Mouse (Mus musculus): Measurements from ENCODE around the gene Impg2. TPM values are rescaled to one million over a fixed set of nuclear protein-coding genes. Genes with fewer than 3 reads are reported as not detected.

The Impg2 gene
- polyA plus RNA-seq, 1 experiment from 2014 or later = 0.17 TPM

- WGBS = 83% methylated on average over 4 of the region's 4 CpGs
- Histone ChIP-seq H3K4me2 (no peak overlapping the region), H3K27me3 (replicated peaks) (no peaks in the 10 kb centered on the region), H3K36me3 (no peaks in the 10 kb centered on the region), H3K9ac (replicated peaks) (no peak overlapping the region), H3K4me3 (replicated peaks) (no peak overlapping the region), H3K4me1 (no peaks in the 10 kb centered on the region), H3K27ac (replicated peaks) (no peak overlapping the region), H3K9me3 (replicated peaks) (no peaks in the 10 kb centered on the region)
- ATAC-seq (ENCODE audit: low FRiP score) = no peak
These were observed 100.1 kb downstream of the Impg2 start for GRCm38 (mm10) chr16:56304167-56304566.

- Histone ChIP-seq H3K4me3 (replicated peaks) (no peak overlapping the region), H3K27ac (replicated peaks) (no peak overlapping the region), H3K9me3 (replicated peaks) (no peaks in the 10 kb centered on the region), H3K27me3 (replicated peaks) (no peaks in the 10 kb centered on the region), H3K4me1 (no peaks in the 10 kb centered on the region), H3K9ac (replicated peaks) (no peak overlapping the region), H3K36me3 (no peaks in the 10 kb centered on the region), H3K4me2 (no peak overlapping the region)
- ATAC-seq (ENCODE audit: low FRiP score) = no peak
- WGBS = 71% methylated on average over 4 of the region's 4 CpGs
These were observed 103.5 kb downstream of the Impg2 start for GRCm38 (mm10) chr16:56307575-56307974.

GRCm38 (mm10) chr16:56311291-56311690 is 107.2 kb downstream of the Impg2 start:
- Histone ChIP-seq H3K4me3 (replicated peaks) (no peak overlapping the region), H3K27ac (replicated peaks) (no peak overlapping the region), H3K4me1 (no peaks in the 10 kb centered on the region), H3K9ac (replicated peaks) (no peak overlapping the region), H3K4me2 (no peak overlapping the region), H3K27me3 (replicated peaks) (no peaks in the 10 kb centered on the region), H3K9me3 (replicated peaks) (no peaks in the 10 kb centered on the region), H3K36me3 (no peaks in the 10 kb centered on the region)
- no peak for ATAC-seq (ENCODE audit: low FRiP score)

Other genes with a start within 250 kb of the Impg2 start
- 485 and 506 TPM in 2 replicates for gene Rpl24, start 238.0 kb upstream of the Impg2 start, polyA plus RNA-seq (2015; fragmentation: Nextera tagmentation; extraction: Ambion mirVana)
- gene Zbtb11, start 230.4 kb upstream of the Impg2 start, polyA plus RNA-seq (2015; fragmentation: Nextera tagmentation; extraction: Ambion mirVana) = 22.5 and 23.7 TPM in 2 replicates
- 193 and 199 TPM in 2 replicates for gene Pcnp, start 174.6 kb upstream of the Impg2 start, polyA plus RNA-seq (2015; fragmentation: Nextera tagmentation; extraction: Ambion mirVana)
- 18.9 and 20.9 TPM in 2 replicates for gene Trmt10c, start 166.5 kb upstream of the Impg2 start, polyA plus RNA-seq (2015; fragmentation: Nextera tagmentation; extraction: Ambion mirVana)
- 41.8 and 46.9 TPM in 2 replicates for gene Senp7, start 156.0 kb upstream of the Impg2 start, polyA plus RNA-seq (2015; fragmentation: Nextera tagmentation; extraction: Ambion mirVana)

All from neural tube, embryonic 15.5 days (tissue).